Mouse (Mus musculus) midbrain, embryonic 16.5 days (tissue): ENCODE data around the gene Magi2. TPM values are rescaled to one million over a fixed set of nuclear protein-coding genes. Genes with fewer than 3 reads are reported as not detected.
A peak's percentile ranks its signal among the peaks of the same experiment; 100 is the strongest.

Source experiments
- ATAC-seq: fragments of 200-750 bp; cut with Nextera tagmentation; 2 replicates; pipeline ENCODE4 v1.8.0; 2017; ENCODE audit warnings: moderate TSS enrichment
- H3K27ac ChIP-seq: fragments of 300-500 bp; sonication (generic); 2 replicates; pipeline ENCODE4 v1.5.1; 2014; ENCODE audit warnings: mild to moderate bottlenecking, low read length, mixed read lengths
- H3K27me3 ChIP-seq: fragments of 300-500 bp; sonication (generic); 2 replicates; pipeline ENCODE4 v1.6.1; 2014; ENCODE audit warnings: low read depth, low read length, mixed read lengths; ENCODE audit not compliant: control insufficient read depth, insufficient read depth
- H3K36me3 ChIP-seq: fragments of 300-500 bp; sonication (generic); 2 replicates; pipeline ENCODE4 v1.6.1; 2014; ENCODE audit warnings: mild to moderate bottlenecking, low read length, moderate library complexity, mixed read lengths; ENCODE audit not compliant: control insufficient read depth, insufficient read depth
- H3K4me1 ChIP-seq: fragments of 300-500 bp; sonication (generic); 2 replicates; pipeline ENCODE4 v1.6.1; 2014; ENCODE audit warnings: mild to moderate bottlenecking, low read length, mixed read lengths; ENCODE audit not compliant: control insufficient read depth, insufficient read depth
- H3K4me2 ChIP-seq: fragments of 300-500 bp; sonication (generic); 2 replicates; pipeline ENCODE4 v1.6.1; 2014; ENCODE audit warnings: mild to moderate bottlenecking, low read length, mixed read lengths
- H3K4me3 ChIP-seq: fragments of 300-500 bp; sonication (generic); 2 replicates; pipeline ENCODE4 v1.5.1; 2014; ENCODE audit warnings: low read depth, mild to moderate bottlenecking, low read length, moderate library complexity, mixed read lengths
- H3K9ac ChIP-seq: fragments of 300-500 bp; sonication (generic); 2 replicates; pipeline ENCODE4 v1.6.1; 2014; ENCODE audit warnings: low read depth, low read length, mixed read lengths
- H3K9me3 ChIP-seq: fragments of 300-500 bp; sonication (generic); replicated peaks from 2 replicates; pipeline ENCODE4 v1.6.1; 2014; ENCODE audit warnings: mild to moderate bottlenecking, low read length, mixed read lengths; ENCODE audit not compliant: control insufficient read depth, poor library complexity, severe bottlenecking
- WGBS: fragments of 180-500 bp; shearing (Covaris S2); extraction: QIAGEN DNeasy Blood & Tissue Kit; methylation state at CpG from one replicate; pipeline ENCODE4 v1.1.7; 2014; 5-methylcytosine and 5-hydroxymethylcytosine counted together
- polyA plus RNA-seq: library from polyadenylated mRNA; unstranded; fragments of >200 nt; fragmentation: Nextera tagmentation; extraction: Ambion mirVana; gene quantifications from 2 replicates; pipeline ENCODE4 v1.2.1, GENCODE M21; 2015

Magi2 gene
- polyA plus RNA-seq, 1 experiment from 2014 or later: 33.0 TPM

GRCm38 (mm10) chr5:20669456-20669855, 1442.6 kb downstream of the Magi2 start:
- H3K27me3 ChIP-seq: no peaks in the 10 kb centered on the region
- no peak overlapping the region for H3K4me2 ChIP-seq
- 85% methylated on average over 5 of the region's 5 CpGs for whole genome bisulfite sequencing
- no peaks in the 10 kb centered on the region for H3K4me1 ChIP-seq
- no peak overlapping the region for H3K4me3 ChIP-seq
- no peak overlapping the region for H3K9ac ChIP-seq
- H3K27ac ChIP-seq: no peak overlapping the region
- ATAC-seq: no peak
- 0 out of 2 replicates have a peak, but pooled peaks cover 5% of the 10 kb centered on the region for H3K36me3 ChIP-seq
- no peaks in the 10 kb centered on the region for H3K9me3 ChIP-seq

- Histone ChIP-seq H3K9me3 (no peaks in the 10 kb centered on the region), H3K4me3 (no peak overlapping the region), H3K27me3 (no peaks in the 10 kb centered on the region), H3K9ac (no peak overlapping the region), H3K4me2 (no peak overlapping the region), H3K36me3 (0 out of 2 replicates have a peak, but pooled peaks cover 2% of the 10 kb centered on the region), H3K4me1 (peaks cover 10% of the 10 kb centered on the region), H3K27ac (no peak overlapping the region)
- no peak for ATAC-seq
- 39% methylated on average over 1 of the region's 1 CpGs for WGBS
Measured at GRCm38 (mm10) chr5:20671826-20672225, 1445.0 kb downstream of the Magi2 start.

DNA sequence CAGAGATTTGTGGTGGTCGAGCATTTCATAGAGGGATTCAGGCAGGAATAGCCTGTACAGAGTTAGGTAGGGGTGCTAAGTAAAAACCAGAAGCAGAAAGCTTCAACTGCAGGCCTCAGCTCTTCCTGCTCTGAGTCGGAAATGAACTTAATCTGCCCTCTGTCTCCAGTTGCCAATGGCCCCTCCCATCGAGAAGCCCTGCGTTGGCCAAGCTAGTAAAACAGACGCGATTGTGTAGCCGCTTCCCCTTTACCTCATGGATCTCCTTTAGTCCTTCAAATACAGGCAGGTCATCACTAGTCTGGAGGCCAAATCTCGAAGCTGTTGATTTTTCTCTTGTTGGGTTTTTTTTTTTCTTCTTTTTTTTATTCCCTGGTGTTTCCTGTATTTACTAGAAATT, 1447.7 kb downstream of the Magi2 start:
- Histone ChIP-seq H3K27ac (no peak overlapping the region), H3K4me2 (no peak overlapping the region), H3K36me3 (no peaks in the 10 kb centered on the region), H3K27me3 (no peaks in the 10 kb centered on the region), H3K9ac (no peak overlapping the region), H3K4me3 (no peak overlapping the region), H3K9me3 (no peaks in the 10 kb centered on the region), H3K4me1 (peaks cover 10% of the 10 kb centered on the region)
- ATAC-seq: no peak
- 79% methylated on average over 8 of the region's 8 CpGs for WGBS

GRCm38 (mm10) chr5:20675163-20675665, 1448.4 kb downstream of the Magi2 start:
- peaks cover 10% of the 10 kb centered on the region for H3K4me1 ChIP-seq
- H3K4me2 ChIP-seq: no peak overlapping the region
- H3K27me3 ChIP-seq: no peaks in the 10 kb centered on the region
- no peak overlapping the region for H3K9ac ChIP-seq
- H3K36me3 ChIP-seq: no peaks in the 10 kb centered on the region
- no peak overlapping the region for H3K4me3 ChIP-seq
- no peaks in the 10 kb centered on the region for H3K9me3 ChIP-seq
- ATAC-seq: no peak
- H3K27ac ChIP-seq: no peak overlapping the region

GRCm38 (mm10) chr5:20676193-20676871, 1449.5 kb downstream of the Magi2 start:
- H3K4me3 ChIP-seq: no peak overlapping the region
- peak; percentile 66 for ATAC-seq
- H3K27ac ChIP-seq: peak overlapping the region; percentile 69
- no peak overlapping the region for H3K9ac ChIP-seq
- no peaks in the 10 kb centered on the region for H3K9me3 ChIP-seq
- no peaks in the 10 kb centered on the region for H3K27me3 ChIP-seq
- peaks cover 10% of the 10 kb centered on the region for H3K4me1 ChIP-seq
- H3K36me3 ChIP-seq: no peaks in the 10 kb centered on the region
- H3K4me2 ChIP-seq: no peak overlapping the region
- 12% methylated on average over 7 of the region's 7 CpGs for WGBS

GRCm38 (mm10) chr5:20677246-20677645, 1450.4 kb downstream of the Magi2 start:
- Histone ChIP-seq H3K36me3 (no peaks in the 10 kb centered on the region), H3K9ac (no peak overlapping the region), H3K4me3 (no peak overlapping the region), H3K4me1 (peaks cover 14% of the 10 kb centered on the region), H3K27me3 (no peaks in the 10 kb centered on the region), H3K4me2 (no peak overlapping the region), H3K9me3 (no peaks in the 10 kb centered on the region), H3K27ac (no peak overlapping the region; the same call in 1 of the 2 replicates)
- 51% methylated on average over 3 of the region's 3 CpGs for WGBS
- ATAC-seq: no peak

- H3K9ac ChIP-seq: no peak overlapping the region
- no peaks in the 10 kb centered on the region for H3K27me3 ChIP-seq
- H3K4me2 ChIP-seq: no peak overlapping the region
- 59% methylated on average over 3 of the region's 3 CpGs for WGBS
- H3K36me3 ChIP-seq: no peaks in the 10 kb centered on the region
- no peak overlapping the region for H3K4me3 ChIP-seq
- H3K27ac ChIP-seq: no peak overlapping the region
- ATAC-seq: no peak
- H3K9me3 ChIP-seq: no peaks in the 10 kb centered on the region
- peaks cover 14% of the 10 kb centered on the region for H3K4me1 ChIP-seq
Measured at GRCm38 (mm10) chr5:20678573-20678972, 1451.7 kb downstream of the Magi2 start.

DNA sequence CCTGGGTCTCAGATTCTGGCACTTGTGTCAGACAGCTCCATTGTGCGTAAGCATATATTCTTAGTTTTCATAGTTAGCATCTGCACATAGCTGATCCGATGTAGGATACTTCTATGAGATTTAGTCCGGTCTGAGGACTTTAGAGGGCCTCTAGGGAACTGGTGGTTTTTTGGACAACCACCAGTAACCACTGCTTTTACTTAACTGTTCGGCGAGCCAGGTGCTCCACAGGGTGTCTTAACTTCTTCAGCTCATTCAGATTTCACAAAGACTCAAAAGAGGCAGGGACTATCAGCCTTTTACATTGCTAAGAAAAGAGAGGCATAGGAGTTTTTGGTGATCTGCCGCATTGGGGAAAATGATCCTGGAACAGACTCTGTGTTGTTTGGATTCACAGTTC, 1453.1 kb downstream of the Magi2 start:
- no peaks in the 10 kb centered on the region for H3K36me3 ChIP-seq
- H3K4me1 ChIP-seq: peaks cover 14% of the 10 kb centered on the region
- no peaks in the 10 kb centered on the region for H3K27me3 ChIP-seq
- no peak overlapping the region for H3K27ac ChIP-seq
- no peak overlapping the region for H3K9ac ChIP-seq
- no peaks in the 10 kb centered on the region for H3K9me3 ChIP-seq
- 90% methylated on average over 6 of the region's 6 CpGs for WGBS
- no peak overlapping the region for H3K4me2 ChIP-seq
- ATAC-seq: no peak
- no peak overlapping the region for H3K4me3 ChIP-seq

DNA sequence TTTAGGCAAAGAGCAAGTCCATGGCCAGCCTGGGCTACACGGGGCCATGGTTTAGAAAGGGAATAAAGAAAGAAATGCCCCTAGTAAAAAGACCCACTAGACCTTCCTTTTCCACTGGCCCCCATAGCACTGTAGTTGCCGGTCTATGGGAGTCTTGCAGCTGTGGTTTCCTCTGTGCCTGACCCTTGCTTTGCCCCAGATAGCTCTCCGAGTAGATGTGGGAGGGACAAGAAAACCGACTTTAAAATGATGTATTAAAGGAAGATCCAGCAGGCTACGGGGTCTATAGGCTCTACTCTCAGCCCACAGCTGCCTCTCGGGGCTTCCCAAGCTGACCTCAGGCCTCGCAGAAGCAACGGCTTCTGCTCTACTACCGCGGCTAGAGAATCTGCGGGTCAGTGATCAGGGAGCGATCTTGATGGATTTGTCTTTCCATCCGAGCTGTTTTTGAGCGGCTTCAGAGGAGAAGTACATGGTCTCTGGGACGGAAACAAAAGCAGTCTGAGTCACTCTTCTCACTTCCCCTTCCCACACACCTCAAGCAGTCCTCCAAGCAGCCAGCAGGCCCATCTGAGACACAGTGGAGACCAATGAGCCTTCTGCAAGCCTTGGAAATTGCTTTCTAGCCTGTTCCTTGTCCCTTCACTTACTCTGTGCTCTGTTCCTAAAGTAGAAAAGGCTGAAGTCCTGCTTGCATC, 1454.1 kb downstream of the Magi2 start:
- WGBS: 90% methylated on average over 15 of the region's 15 CpGs
- no peak for ATAC-seq

More for the DNA sequence above, 1454.1 kb downstream of the Magi2 start:
- Histone ChIP-seq H3K36me3 (no peaks in the 10 kb centered on the region), H3K4me3 (no peak overlapping the region), H3K27ac (no peak overlapping the region), H3K9ac (no peak overlapping the region), H3K4me2 (no peak overlapping the region), H3K9me3 (no peaks in the 10 kb centered on the region), H3K27me3 (no peaks in the 10 kb centered on the region), H3K4me1 (peaks cover 12% of the 10 kb centered on the region)
